Mouse (Mus musculus): ENCODE results near the gene Rsg1. TPM values are rescaled to one million over a fixed set of nuclear protein-coding genes. Genes with fewer than 3 reads are reported as not detected.

The Rsg1 gene
- polyA plus RNA-seq, 1 experiment from 2014 or later, result 5.0 TPM

GRCm38 (mm10) chr4:141222752-141223151, 9.0 kb downstream of the Rsg1 start:
- Histone ChIP-seq H3K9me3 (ENCODE audit: control insufficient read depth, low read length) (no peaks in the 10 kb centered on the region), H3K4me1 (ENCODE audit: control insufficient read depth, insufficient read depth, low read length) (no peaks in the 10 kb centered on the region), H3K27me3 (ENCODE audit: control insufficient read depth, insufficient read depth, low read length) (no peaks in the 10 kb centered on the region), H3K4me2 (replicated peaks; ENCODE audit: low read depth, low read length) (no peak overlapping the region), H3K9ac (ENCODE audit: low read depth, low read length) (no peak overlapping the region), H3K4me3 (ENCODE audit: low read length) (no peak overlapping the region), H3K27ac (ENCODE audit: low read depth, low read length) (no peak overlapping the region), H3K36me3 (ENCODE audit: control insufficient read depth, insufficient read depth, low read length) (peaks cover 11% of the 10 kb centered on the region; the same call in 1 of the 2 replicates)
- no peak for ATAC-seq (ENCODE audit: low FRiP score, low TSS enrichment)
- 91% methylated on average over 5 of the region's 5 CpGs for WGBS

GRCm38 (mm10) chr4:141228687-141229086, 14.9 kb downstream of the Rsg1 start:
- ATAC-seq (ENCODE audit: low FRiP score, low TSS enrichment), result no peak
- no peak overlapping the region for H3K9ac ChIP-seq (ENCODE audit: low read depth, low read length)
- H3K4me2 ChIP-seq (replicated peaks; ENCODE audit: low read depth, low read length), result no peak overlapping the region
- no peak overlapping the region for H3K4me3 ChIP-seq (ENCODE audit: low read length)
- H3K9me3 ChIP-seq (ENCODE audit: control insufficient read depth, low read length), result no peaks in the 10 kb centered on the region
- H3K27me3 ChIP-seq (ENCODE audit: control insufficient read depth, insufficient read depth, low read length), result no peaks in the 10 kb centered on the region
- WGBS, result 86% methylated on average over 7 of the region's 7 CpGs
- no peak overlapping the region for H3K27ac ChIP-seq (ENCODE audit: low read depth, low read length)
- H3K4me1 ChIP-seq (ENCODE audit: control insufficient read depth, insufficient read depth, low read length), result no peaks in the 10 kb centered on the region
- H3K36me3 ChIP-seq (ENCODE audit: control insufficient read depth, insufficient read depth, low read length), result no peaks in the 10 kb centered on the region

GRCm38 (mm10) chr4:141233196-141233595, 19.4 kb downstream of the Rsg1 start:
- no peaks in the 10 kb centered on the region for H3K36me3 ChIP-seq (ENCODE audit: control insufficient read depth, insufficient read depth, low read length)
- H3K4me1 ChIP-seq (ENCODE audit: control insufficient read depth, insufficient read depth, low read length), result no peaks in the 10 kb centered on the region
- H3K9ac ChIP-seq (ENCODE audit: low read depth, low read length), result no peak overlapping the region
- H3K27me3 ChIP-seq (ENCODE audit: control insufficient read depth, insufficient read depth, low read length), result peaks cover 8% of the 10 kb centered on the region; the same call in 1 of the 2 replicates
- H3K27ac ChIP-seq (ENCODE audit: low read depth, low read length), result no peak overlapping the region
- ATAC-seq (ENCODE audit: low FRiP score, low TSS enrichment), result no peak
- H3K4me2 ChIP-seq (replicated peaks; ENCODE audit: low read depth, low read length), result no peak overlapping the region
- H3K9me3 ChIP-seq (ENCODE audit: control insufficient read depth, low read length), result no peaks in the 10 kb centered on the region
- WGBS, result 89% methylated on average over 4 of the region's 4 CpGs
- H3K4me3 ChIP-seq (ENCODE audit: low read length), result no peak overlapping the region

- Histone ChIP-seq H3K4me1 (ENCODE audit: control insufficient read depth, insufficient read depth, low read length) (peaks cover 6% of the 10 kb centered on the region), H3K4me2 (replicated peaks; ENCODE audit: low read depth, low read length) (no peak overlapping the region), H3K27ac (ENCODE audit: low read depth, low read length) (no peak overlapping the region), H3K9ac (ENCODE audit: low read depth, low read length) (no peak overlapping the region), H3K4me3 (ENCODE audit: low read length) (no peak overlapping the region), H3K36me3 (ENCODE audit: control insufficient read depth, insufficient read depth, low read length) (no peaks in the 10 kb centered on the region), H3K27me3 (ENCODE audit: control insufficient read depth, insufficient read depth, low read length) (peaks cover 13% of the 10 kb centered on the region; the same call in 1 of the 2 replicates), H3K9me3 (ENCODE audit: control insufficient read depth, low read length) (no peaks in the 10 kb centered on the region)
- 56% methylated on average over 6 of the region's 6 CpGs for WGBS
- no peak for ATAC-seq (ENCODE audit: low FRiP score, low TSS enrichment)
Measured at GRCm38 (mm10) chr4:141235537-141236111, 21.9 kb downstream of the Rsg1 start.

GRCm38 (mm10) chr4:141236856-141237255, 23.1 kb downstream of the Rsg1 start:
- Histone ChIP-seq H3K9me3 (ENCODE audit: control insufficient read depth, low read length) (no peaks in the 10 kb centered on the region), H3K9ac (ENCODE audit: low read depth, low read length) (no peak overlapping the region), H3K4me1 (ENCODE audit: control insufficient read depth, insufficient read depth, low read length) (peaks cover 9% of the 10 kb centered on the region), H3K4me3 (ENCODE audit: low read length) (no peak overlapping the region), H3K36me3 (ENCODE audit: control insufficient read depth, insufficient read depth, low read length) (no peaks in the 10 kb centered on the region), H3K4me2 (replicated peaks; ENCODE audit: low read depth, low read length) (no peak overlapping the region), H3K27ac (ENCODE audit: low read depth, low read length) (no peak overlapping the region), H3K27me3 (ENCODE audit: control insufficient read depth, insufficient read depth, low read length) (peaks cover 21% of the 10 kb centered on the region; the same call in 1 of the 2 replicates)
- WGBS, result 74% methylated on average over 3 of the region's 3 CpGs
- ATAC-seq (ENCODE audit: low FRiP score, low TSS enrichment), result no peak

GRCm38 (mm10) chr4:141238492-141239387, 25.0 kb downstream of the Rsg1 start:
- no peak for ATAC-seq (ENCODE audit: low FRiP score, low TSS enrichment)
- H3K4me2 ChIP-seq (replicated peaks; ENCODE audit: low read depth, low read length), result peak overlapping the region; percentile 75
- H3K9me3 ChIP-seq (ENCODE audit: control insufficient read depth, low read length), result no peaks in the 10 kb centered on the region
- peaks cover 28% of the 10 kb centered on the region for H3K4me1 ChIP-seq (ENCODE audit: control insufficient read depth, insufficient read depth, low read length)
- no peak overlapping the region; the same call in 1 of the 2 replicates for H3K9ac ChIP-seq (ENCODE audit: low read depth, low read length)
- H3K27me3 ChIP-seq (ENCODE audit: control insufficient read depth, insufficient read depth, low read length), result peaks cover 26% of the 10 kb centered on the region; the same call in 1 of the 2 replicates
- peak overlapping the region; percentile 38 for H3K4me3 ChIP-seq (ENCODE audit: low read length)
- H3K36me3 ChIP-seq (ENCODE audit: control insufficient read depth, insufficient read depth, low read length), result no peaks in the 10 kb centered on the region
- H3K27ac ChIP-seq (ENCODE audit: low read depth, low read length), result no peak overlapping the region
- WGBS, result 4% methylated on average over 20 of the region's 20 CpGs

- Histone ChIP-seq H3K36me3 (ENCODE audit: control insufficient read depth, insufficient read depth, low read length) (no peaks in the 10 kb centered on the region), H3K27ac (ENCODE audit: low read depth, low read length) (no peak within 1 kb of the TSS), H3K4me2 (replicated peaks; ENCODE audit: low read depth, low read length) (peak within 1 kb of the TSS; percentile 75), H3K4me1 (ENCODE audit: control insufficient read depth, insufficient read depth, low read length) (peaks cover 29% of the 10 kb centered on the region), H3K9me3 (ENCODE audit: control insufficient read depth, low read length) (no peaks in the 10 kb centered on the region), H3K4me3 (ENCODE audit: low read length) (peak within 1 kb of the TSS; percentile 38), H3K9ac (ENCODE audit: low read depth, low read length) (peak within 1 kb of the TSS; percentile 19; the same call in 1 of the 2 replicates), H3K27me3 (ENCODE audit: control insufficient read depth, insufficient read depth, low read length) (peaks cover 31% of the 10 kb centered on the region; the same call in 1 of the 2 replicates)
- peak; percentile 94 for ATAC-seq (ENCODE audit: low FRiP score, low TSS enrichment)
- WGBS, result 1% methylated on average over 30 of the region's 31 CpGs
Measured at GRCm38 (mm10) chr4:141239388-141240125, 25.8 kb downstream of the Rsg1 start, which contains the start of gene Arhgef19. Gene Arhgef19, plus strand, starts transcription at chr4:141239499.

- ATAC-seq (ENCODE audit: low FRiP score, low TSS enrichment), result 0 out of 2 replicates have a peak, but pooled peaks have one; percentile 29
- Histone ChIP-seq H3K4me3 (ENCODE audit: low read length) (no peak overlapping the region), H3K4me1 (ENCODE audit: control insufficient read depth, insufficient read depth, low read length) (peaks cover 35% of the 10 kb centered on the region), H3K27ac (ENCODE audit: low read depth, low read length) (no peak overlapping the region), H3K9me3 (ENCODE audit: control insufficient read depth, low read length) (no peaks in the 10 kb centered on the region), H3K9ac (ENCODE audit: low read depth, low read length) (no peak overlapping the region), H3K4me2 (replicated peaks; ENCODE audit: low read depth, low read length) (peak overlapping the region; percentile 75; the same call in 1 of the 2 replicates), H3K27me3 (ENCODE audit: control insufficient read depth, insufficient read depth, low read length) (peaks cover 35% of the 10 kb centered on the region; the same call in 1 of the 2 replicates), H3K36me3 (ENCODE audit: control insufficient read depth, insufficient read depth, low read length) (no peaks in the 10 kb centered on the region)
- WGBS, result under 1% methylated on average over 14 of the region's 14 CpGs
Measured at GRCm38 (mm10) chr4:141240617-141241016, 26.9 kb downstream of the Rsg1 start.
